Comparison of ENCODE assay signal across 8 mouse cellular contexts in genomic region chr11:6406251-6407161, GRCm38 (mm10). TPM values are rescaled to one million over a fixed set of nuclear protein-coding genes. Genes with fewer than 3 reads are reported as not detected.
DNase-seq lines count a peak whose midpoint lies in the region; ATAC-seq lines count a peak whose summit lies in the region.

No protein-coding gene starts in this region.

- WGBS in intestine, embryonic 15.5 days, result 37% methylated on average over 14 of the region's 14 CpGs
- WGBS in liver, embryonic 12.5 days (ENCODE audit: insufficient replicate concordance), result 51% methylated on average over 14 of the region's 14 CpGs
- WGBS in neural tube, embryonic 14.5 days, result 54% methylated on average over 14 of the region's 14 CpGs

- H3K4me2 ChIP-seq in intestine, embryonic 15.5 days (replicated peaks), result 0 out of 2 replicates have a peak overlapping the region, but pooled peaks have one; percentile 16
- H3K4me2 ChIP-seq in liver, embryonic 12.5 days, result no peak overlapping the region
- H3K4me2 ChIP-seq in neural tube, embryonic 14.5 days (ENCODE audit: low read depth, low read length), result no peak overlapping the region

- intact Hi-C loops in gastrocnemius, postnatal 36 days (cut with DNase I), result no loop called here

- H3K4me1 ChIP-seq in intestine, embryonic 15.5 days (replicated peaks), result peaks cover 30% of the 10 kb centered on the region
- H3K4me1 ChIP-seq in liver, embryonic 12.5 days, result peaks cover 26% of the 10 kb centered on the region
- H3K4me1 ChIP-seq in neural tube, embryonic 14.5 days (ENCODE audit: control insufficient read depth, insufficient read depth, low read length), result no peaks in the 10 kb centered on the region; the same call in 1 of the 2 replicates

- no peaks in the 10 kb centered on the region for H3K27me3 ChIP-seq in intestine, embryonic 15.5 days (replicated peaks)
- H3K27me3 ChIP-seq in liver, embryonic 12.5 days (replicated peaks), result no peaks in the 10 kb centered on the region
- no peaks in the 10 kb centered on the region for H3K27me3 ChIP-seq in neural tube, embryonic 14.5 days (ENCODE audit: control insufficient read depth, insufficient read depth, low read length)

- H3K36me3 ChIP-seq in intestine, embryonic 15.5 days, result peaks cover 35% of the 10 kb centered on the region
- H3K36me3 ChIP-seq in liver, embryonic 12.5 days, result peaks cover 51% of the 10 kb centered on the region
- peaks cover 43% of the 10 kb centered on the region for H3K36me3 ChIP-seq in neural tube, embryonic 14.5 days (ENCODE audit: control insufficient read depth, insufficient read depth, low read length)

- H3K9me3 ChIP-seq in intestine, embryonic 15.5 days, result no peaks in the 10 kb centered on the region
- H3K9me3 ChIP-seq in liver, embryonic 12.5 days (replicated peaks), result no peaks in the 10 kb centered on the region
- no peaks in the 10 kb centered on the region for H3K9me3 ChIP-seq in neural tube, embryonic 14.5 days (ENCODE audit: control insufficient read depth, low read length)

- ATAC-seq in common myeloid progenitor, adult 5-6 weeks (replicated peaks; ENCODE audit: low read depth, poor library complexity, severe bottlenecking), result peak; percentile 33
- ATAC-seq in intestine, embryonic 15.5 days, result peak; percentile 63
- ATAC-seq in liver, embryonic 12.5 days, result no peak
- peak; percentile 29; the same call in 1 of the 2 replicates for ATAC-seq in neural tube, embryonic 14.5 days (ENCODE audit: low read depth)

- no peak overlapping the region for H3K4me3 ChIP-seq in intestine, embryonic 15.5 days (replicated peaks)
- no peak overlapping the region for H3K4me3 ChIP-seq in liver, embryonic 12.5 days
- no peak overlapping the region for H3K4me3 ChIP-seq in neural tube, embryonic 14.5 days (ENCODE audit: low read depth, low read length)

- H3K27ac ChIP-seq in intestine, embryonic 15.5 days, result peak overlapping the region; percentile 79
- peak overlapping the region; percentile 41; the same call in 1 of the 2 replicates for H3K27ac ChIP-seq in liver, embryonic 12.5 days
- H3K27ac ChIP-seq in neural tube, embryonic 14.5 days (ENCODE audit: low read depth, low read length), result peak overlapping the region; percentile 55; the same call in 1 of the 2 replicates

- DNase-seq in frontal cortex, postnatal 10 days (ENCODE audit: low spot score in 2 of 2), result peak; percentile 40 to 44
- no peak for DNase-seq in frontal cortex, postnatal 14 days (ENCODE audit: low spot score in 2 of 2)
- peak; percentile 69 to 76 for DNase-seq in gastrocnemius, postnatal 36 days
- DNase-seq in Muller cell, postnatal 12 days (ENCODE audit: inconsistent ontology term), result no peak

- 0 out of 2 replicates have a peak overlapping the region, but pooled peaks have one; percentile 6 for H3K9ac ChIP-seq in intestine, embryonic 15.5 days
- H3K9ac ChIP-seq in liver, embryonic 12.5 days, result peak overlapping the region; percentile 2; the same call in 1 of the 2 replicates
- H3K9ac ChIP-seq in neural tube, embryonic 14.5 days (replicated peaks; ENCODE audit: low read depth, low read length), result no peak overlapping the region

RNA-seq across cellular contexts. Expression of gene Ppia, which starts 8.7 kb away (rescaled TPM):
- 2,015 and 2,091 TPM in 2 replicates for total RNA-seq in common myeloid progenitor, adult 5-6 weeks (2017)
- total RNA-seq in gastrocnemius, postnatal 36 days (2021), result 100 to 1,000 TPM; 206 to 211 TPM
- 5,895 and 6,298 TPM in 2 replicates for polyA plus RNA-seq in intestine, embryonic 15.5 days (2015; fragmentation: Nextera tagmentation; extraction: Ambion mirVana)
- 3,798 and 3,900 TPM in 2 replicates for polyA plus RNA-seq in liver, embryonic 12.5 days (2016; fragmentation: Nextera tagmentation; extraction: Ambion mirVana)
- 4,020 and 4,257 TPM in 2 replicates for polyA plus RNA-seq in neural tube, embryonic 14.5 days (2014; fragmentation: Nextera tagmentation; extraction: Ambion mirVana)

RNA-seq across cellular contexts. Expression of gene Zmiz2, which starts 17.6 kb away (rescaled TPM):
- total RNA-seq in common myeloid progenitor, adult 5-6 weeks (2017), result 9.6 and 17.1 TPM in 2 replicates
- total RNA-seq in gastrocnemius, postnatal 36 days (2021), result 10 to 100 TPM; 41.1 to 53.3 TPM
- polyA plus RNA-seq in intestine, embryonic 15.5 days (2015; fragmentation: Nextera tagmentation; extraction: Ambion mirVana), result 9.2 and 10.9 TPM in 2 replicates
- 5.6 and 6.7 TPM in 2 replicates for polyA plus RNA-seq in liver, embryonic 12.5 days (2016; fragmentation: Nextera tagmentation; extraction: Ambion mirVana)
- 31.4 and 32.8 TPM in 2 replicates for polyA plus RNA-seq in neural tube, embryonic 14.5 days (2014; fragmentation: Nextera tagmentation; extraction: Ambion mirVana)

RNA-seq across cellular contexts. Expression of gene H2afv, which starts 37.7 kb away (rescaled TPM):
- total RNA-seq in common myeloid progenitor, adult 5-6 weeks (2017), result 88.8 and 129 TPM in 2 replicates
- total RNA-seq in gastrocnemius, postnatal 36 days (2021), result 10 to 100 TPM; 36.4 to 49.2 TPM
- polyA plus RNA-seq in intestine, embryonic 15.5 days (2015; fragmentation: Nextera tagmentation; extraction: Ambion mirVana), result 424 and 429 TPM in 2 replicates
- 121 and 125 TPM in 2 replicates for polyA plus RNA-seq in liver, embryonic 12.5 days (2016; fragmentation: Nextera tagmentation; extraction: Ambion mirVana)
- polyA plus RNA-seq in neural tube, embryonic 14.5 days (2014; fragmentation: Nextera tagmentation; extraction: Ambion mirVana), result 188 and 234 TPM in 2 replicates

Comparison
In these comparisons a context has a peak if more than half of its experiments do, and no peak if none do; other contexts are left out.
1. DNase-seq: peak in frontal cortex, postnatal 10 days (2 of 2) and gastrocnemius, postnatal 36 days (2 of 2); none in frontal cortex, postnatal 14 days (0 of 2) and Muller cell, postnatal 12 days (single experiment).
2. Peak in every context shown above with its lines, with median percentiles within 50 percentile points of each other: H3K27ac ChIP-seq.